Mouse (Mus musculus) hematopoietic stem cell, adult 5-6 weeks (primary cell): ENCODE data around the gene Igdcc4. TPM values are rescaled to one million over a fixed set of nuclear protein-coding genes. Genes with fewer than 3 reads are reported as not detected.
"Not testable (repeated sequence)": the region's sequence is repeated elsewhere in the genome, so short reads cannot be mapped to it uniquely, and the experiment has no call there.

Experiments
- ATAC-seq, 2 experiments: fragments of 125-278 bp in 1 of 2; replicated peaks in 1 of 2; 2 replicates each; pipeline ENCODE4 v1.8.0; 2016 to 2017; ENCODE audit warnings: inconsistent platforms in 2 of 2, mild to moderate bottlenecking in 2 of 2, moderate number of reproducible peaks in 2 of 2, low read depth in 1 of 2, moderate TSS enrichment in 1 of 2; ENCODE audit not compliant: low FRiP score in 2 of 2, poor library complexity in 2 of 2, severe bottlenecking in 2 of 2, insufficient read depth in 1 of 2, low TSS enrichment in 1 of 2
- total RNA-seq: library from RNA; stranded (forward); fragments of 172-1452, 232-1000 nt; gene quantifications from 2 replicates; pipeline ENCODE4 v1.2.3, GENCODE M21; 2017

Igdcc4 gene
- total RNA-seq = 1.4 and 1.6 TPM in 2 replicates

DNA sequence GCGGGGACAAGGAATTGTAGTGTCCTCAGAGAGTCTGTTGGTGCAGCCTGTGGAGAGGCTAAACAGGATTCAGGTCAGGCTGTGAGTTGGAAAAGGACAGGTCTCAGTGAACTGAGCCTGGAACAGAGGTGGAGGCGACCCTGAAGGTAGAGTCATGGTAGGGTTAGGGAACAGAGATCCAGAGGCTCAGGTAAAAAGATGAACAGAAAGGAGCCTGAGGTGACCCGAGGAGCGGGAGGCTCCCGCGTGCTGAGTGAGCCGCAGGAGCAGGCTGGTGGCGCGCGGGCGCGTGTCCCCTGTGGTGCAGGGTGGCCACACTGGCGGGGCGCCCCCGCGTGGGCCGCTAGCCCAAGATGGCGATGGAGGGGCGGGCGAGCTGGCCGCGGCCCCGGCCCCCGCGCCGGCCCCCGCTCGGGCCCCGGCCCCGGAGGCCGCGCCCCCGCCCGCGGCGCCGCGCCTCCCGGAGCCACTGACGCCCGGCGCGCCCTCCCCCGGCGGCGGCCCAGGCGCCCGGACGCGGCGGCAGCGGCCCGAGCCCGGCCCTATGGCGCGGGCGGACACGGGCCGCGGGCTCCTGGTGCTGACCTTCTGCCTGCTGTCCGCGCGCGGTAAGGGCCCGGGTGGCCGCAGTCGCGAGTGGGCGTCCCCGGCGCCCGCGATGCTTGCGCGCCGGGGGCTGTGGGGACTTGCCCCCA lies at the start of gene Igdcc4:
TSS of gene Igdcc4 (plus strand) at position 496 of the 695 bp plus-strand sequence.
- ATAC-seq = no peak

DNA sequence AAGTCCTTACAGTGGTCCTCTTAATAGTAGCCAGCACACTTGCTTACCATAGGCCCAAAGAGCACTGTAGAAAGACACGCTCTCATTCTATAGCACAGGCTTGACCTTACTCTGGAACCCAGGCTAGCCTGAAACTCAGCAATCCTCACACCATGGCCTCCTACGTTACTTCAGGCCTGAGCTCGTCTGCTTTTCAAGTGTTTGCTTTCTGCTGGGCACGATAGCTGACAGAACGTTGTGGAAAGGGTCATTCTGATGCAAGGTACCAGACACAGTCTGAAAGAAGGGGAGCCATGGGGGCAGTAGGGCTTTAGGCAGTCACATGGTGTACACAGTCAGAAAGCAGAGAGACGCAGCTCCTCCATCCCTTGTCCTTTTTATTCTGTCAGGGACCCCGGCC lies 37.0 kb upstream of the Igdcc4 start:
- no peak for ATAC-seq

DNA sequence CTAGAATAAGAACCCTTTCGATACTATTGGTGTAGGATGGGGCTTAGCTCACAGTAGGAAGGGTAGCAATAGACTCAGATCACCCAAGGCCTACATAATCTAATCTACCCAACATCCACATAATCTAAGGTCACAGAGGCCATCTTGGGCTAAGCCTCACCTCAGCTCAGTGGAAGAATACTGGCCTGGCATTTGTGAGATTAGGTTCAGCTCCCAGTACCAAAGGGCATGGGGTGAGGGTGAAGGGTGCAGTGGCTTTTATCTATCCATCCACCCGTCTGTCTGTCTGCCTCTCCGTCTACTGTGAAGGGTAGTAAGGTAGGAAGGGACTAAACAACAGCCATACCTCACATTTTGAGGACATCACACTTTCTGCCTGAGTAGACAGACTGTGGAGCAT lies 30.7 kb upstream of the Igdcc4 start:
- no peak; a peak in 1 of 4 replicates for ATAC-seq

DNA sequence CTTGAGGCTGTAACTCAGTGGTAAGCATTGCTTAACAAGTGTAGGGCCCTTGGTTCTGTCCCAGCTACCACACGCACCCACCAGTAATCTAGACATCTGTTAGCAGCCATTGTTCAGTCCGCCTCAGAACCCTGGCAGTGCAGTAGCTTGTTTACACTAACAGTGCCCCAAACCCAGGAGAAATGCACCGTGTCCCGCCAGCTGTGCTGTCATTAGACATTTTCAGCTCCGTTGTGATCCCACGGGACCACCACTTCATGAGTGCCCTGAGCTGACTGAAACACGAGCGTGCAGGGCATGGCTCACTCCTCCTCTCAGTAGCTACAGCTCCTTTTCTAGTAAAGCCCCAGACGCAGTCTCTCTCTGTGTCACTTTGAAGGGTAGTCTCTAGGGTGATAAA lies 27.7 kb upstream of the Igdcc4 start:
- ATAC-seq = no peak

DNA sequence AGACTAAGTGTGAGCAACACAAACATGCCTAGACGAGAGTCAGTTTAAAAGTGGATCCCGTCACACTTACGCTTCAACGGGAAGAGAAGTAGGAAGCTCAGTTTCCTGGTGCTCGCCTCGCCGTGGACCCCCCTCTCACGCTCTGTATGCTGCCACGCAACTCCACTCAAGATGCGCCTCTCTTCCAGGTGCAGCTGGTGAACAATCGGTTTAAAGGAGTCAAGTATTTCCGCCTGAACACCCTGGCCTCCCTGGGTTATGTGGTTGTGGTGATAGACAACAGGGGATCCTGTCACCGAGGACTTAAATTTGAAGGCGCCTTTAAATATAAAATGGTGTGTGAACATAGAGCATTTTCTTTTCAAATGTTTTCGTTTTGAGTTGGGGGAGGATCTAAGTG lies 27.0 kb upstream of the Igdcc4 start:
- ATAC-seq = no peak

DNA sequence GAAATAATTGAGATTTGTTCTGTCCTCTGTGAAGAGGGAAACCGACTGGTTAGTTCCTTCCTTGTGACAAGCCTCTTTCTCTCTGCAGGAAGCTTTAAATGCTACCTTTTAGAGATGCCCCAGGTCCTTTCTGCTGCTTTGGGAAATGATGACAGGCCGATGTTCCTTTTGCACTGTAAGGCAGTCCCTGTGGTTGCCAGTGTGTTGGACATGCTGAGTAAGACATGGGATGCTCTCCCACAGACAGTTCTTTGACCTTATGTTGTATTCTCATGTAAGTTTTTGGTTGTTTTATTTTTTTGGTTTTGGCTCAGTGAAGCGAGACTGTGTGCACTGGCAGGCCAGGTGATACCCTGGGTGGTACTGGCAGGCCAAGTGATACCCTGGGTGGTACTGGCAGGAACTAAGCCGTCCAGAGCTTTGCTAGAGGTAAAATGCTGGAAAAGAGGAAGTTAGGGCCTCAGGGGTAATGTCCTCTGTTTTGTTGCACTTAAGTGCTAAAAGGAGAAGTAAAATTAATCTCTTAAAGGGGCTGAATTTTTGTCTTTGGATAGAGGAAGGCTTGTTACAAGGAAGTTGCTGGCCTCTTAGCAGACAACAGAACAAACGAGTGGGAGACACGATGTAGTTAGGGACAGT lies 26.3 kb upstream of the Igdcc4 start:
- ATAC-seq = peak; percentile 84 to 85

DNA sequence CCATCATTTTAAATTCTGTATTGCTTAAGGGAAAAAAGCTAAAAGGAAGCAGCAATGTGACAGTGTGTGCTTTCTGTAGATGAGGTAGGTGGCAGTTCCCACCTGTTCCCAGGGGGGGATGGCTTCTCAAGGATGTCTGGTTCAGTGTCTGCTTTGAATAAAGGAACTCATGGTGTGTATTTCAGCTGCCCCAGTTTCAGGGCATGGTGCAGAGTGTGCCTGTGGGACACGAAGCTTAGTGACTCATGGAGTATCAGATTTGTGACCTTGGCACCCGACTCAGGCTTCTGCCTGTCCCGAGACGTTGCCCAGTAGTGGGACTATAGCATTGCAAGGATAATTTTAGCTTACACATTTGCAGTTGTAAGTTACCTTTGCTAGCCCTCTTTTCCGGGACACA lies 23.8 kb upstream of the Igdcc4 start:
- ATAC-seq = no peak

DNA sequence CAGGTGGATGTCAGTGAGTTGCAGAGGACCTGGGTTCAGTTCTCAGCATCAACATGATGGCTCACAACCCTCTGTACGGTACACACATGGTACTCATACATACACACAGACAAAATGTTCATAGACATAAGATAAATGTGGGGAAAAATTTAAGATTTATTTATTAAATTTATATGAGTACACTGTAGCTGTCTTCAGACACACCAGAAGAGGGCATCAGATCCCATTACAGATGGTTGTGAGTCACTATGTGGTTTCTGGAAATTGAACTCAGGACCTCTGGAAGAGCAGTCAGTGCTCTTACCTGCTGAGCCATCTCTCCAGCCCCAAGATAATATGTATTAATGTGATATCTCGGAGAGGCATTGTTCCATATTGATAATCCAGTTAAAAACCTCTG lies 21.1 kb upstream of the Igdcc4 start:
- not testable (repeated sequence) for ATAC-seq

DNA sequence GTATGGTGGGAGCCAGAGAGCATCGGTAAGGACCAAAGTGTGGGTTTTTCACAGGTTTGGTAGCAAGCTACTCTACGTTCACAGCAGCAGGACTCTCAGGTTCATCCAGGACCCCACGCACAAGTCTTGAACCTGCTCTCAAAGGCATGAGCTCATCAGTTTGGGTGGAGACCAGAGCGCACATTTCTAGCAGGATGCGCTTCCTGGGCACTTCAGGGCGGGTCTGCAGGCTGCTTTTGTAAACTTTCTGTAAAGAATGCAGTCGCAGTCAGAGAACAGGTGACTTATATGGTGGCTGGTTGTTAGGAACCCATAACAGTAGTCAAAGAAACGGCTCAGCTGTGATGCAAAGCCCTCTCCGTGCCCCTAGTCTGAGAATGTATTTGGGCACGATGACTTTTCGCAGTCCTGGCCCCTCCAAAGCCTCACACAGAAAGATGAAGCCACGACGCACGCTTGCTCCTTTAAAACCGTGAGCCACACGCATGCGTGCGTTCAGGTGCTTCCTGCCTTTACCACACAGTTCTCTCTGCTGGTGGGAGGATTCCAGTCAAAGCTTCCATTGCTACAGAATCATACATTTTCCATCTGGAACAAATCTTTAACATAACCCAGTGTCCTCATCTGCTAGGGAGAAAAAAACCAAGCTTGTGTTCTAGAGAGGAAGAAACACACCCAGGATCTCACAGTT lies 18.1 kb upstream of the Igdcc4 start:
- ATAC-seq = no peak

DNA sequence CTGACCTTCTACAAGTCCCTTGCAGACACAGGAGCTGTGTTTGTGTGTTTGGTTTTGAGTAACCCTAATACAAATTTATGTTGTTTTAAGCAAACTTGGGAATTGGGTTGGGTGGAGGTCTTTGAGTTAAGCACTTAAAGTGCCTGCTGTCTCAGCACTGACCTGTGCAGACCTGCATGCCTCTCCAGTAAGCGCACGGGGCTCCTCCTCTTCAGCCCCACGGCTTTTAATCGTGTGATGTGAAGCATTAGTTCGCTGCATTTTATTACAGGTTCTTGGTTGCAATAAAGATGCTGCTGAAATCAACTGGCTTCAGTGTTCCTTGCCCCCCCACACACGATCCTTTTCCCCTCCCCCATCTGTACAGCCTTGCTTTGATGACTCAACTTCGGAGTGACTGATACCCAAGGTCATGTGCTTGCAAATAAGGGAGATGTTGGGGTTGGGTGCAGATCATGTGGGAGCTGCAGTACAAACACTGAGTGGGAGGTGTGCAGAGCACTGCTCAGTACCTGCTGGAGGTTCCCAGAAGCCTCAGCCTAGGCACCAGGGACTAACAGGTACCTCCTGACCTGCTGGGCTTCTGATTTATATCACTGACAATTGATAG lies 17.0 kb upstream of the Igdcc4 start:
- no peak for ATAC-seq

DNA sequence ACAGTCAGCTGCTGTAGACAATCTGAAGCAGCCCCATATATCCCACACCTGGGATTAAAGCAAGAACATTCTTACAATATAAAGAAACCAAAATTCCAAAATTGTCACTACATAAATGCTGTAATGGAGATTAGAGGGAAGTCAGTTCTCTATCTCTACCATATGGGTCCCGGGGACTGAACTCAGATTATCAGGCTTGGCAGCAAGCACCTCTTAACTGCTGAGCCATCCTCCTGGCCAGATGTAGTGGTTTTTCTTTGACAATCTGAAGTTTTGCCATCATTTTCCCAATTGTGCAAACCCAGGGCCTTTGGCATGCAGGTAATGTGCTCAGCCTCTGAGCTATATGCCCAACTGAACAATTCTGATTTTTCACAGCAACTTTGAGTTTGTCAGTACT lies 16.0 kb upstream of the Igdcc4 start:
- no peak for ATAC-seq

DNA sequence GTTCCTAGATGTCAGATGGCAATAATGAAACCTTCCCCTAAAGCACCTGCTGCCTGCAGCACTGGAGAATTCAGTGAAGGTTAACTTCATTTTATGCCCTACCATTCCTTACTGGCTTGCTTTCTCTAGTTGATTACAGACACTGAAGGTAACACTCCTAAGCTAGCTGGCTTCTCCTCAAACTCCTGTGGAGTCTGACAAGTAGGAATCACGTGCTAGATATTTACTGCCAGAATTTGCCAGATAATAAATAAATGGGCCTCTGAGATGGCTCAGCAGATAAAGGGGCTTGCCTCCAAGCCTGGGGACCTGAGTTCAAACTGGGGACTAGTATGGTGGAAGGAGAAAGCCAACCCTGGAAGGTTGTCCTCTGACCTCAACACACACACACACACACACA lies 14.5 kb upstream of the Igdcc4 start:
- no peak for ATAC-seq

DNA sequence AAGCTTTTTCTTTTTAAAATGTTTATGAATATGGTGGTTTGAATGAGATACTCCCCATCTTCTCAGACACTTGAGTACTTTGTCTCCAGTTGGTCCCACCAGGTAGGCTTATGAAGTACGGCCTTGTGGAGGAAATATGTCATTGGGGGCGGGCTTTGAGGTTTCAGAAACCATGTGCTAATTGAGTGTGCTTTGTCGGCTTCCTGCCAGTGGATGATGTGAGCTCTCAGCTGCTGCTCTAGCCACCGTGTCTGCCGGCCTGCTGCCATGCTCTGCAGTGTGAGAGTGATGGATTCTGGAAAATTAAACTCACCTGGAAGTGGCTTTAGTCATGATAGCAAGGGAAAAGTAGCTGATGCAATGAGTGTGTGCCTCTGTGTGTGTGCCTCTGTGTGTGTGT lies 13.8 kb upstream of the Igdcc4 start:
- ATAC-seq = 0 out of 4 replicates have a peak, but pooled peaks have one; percentile 17 to 53

DNA sequence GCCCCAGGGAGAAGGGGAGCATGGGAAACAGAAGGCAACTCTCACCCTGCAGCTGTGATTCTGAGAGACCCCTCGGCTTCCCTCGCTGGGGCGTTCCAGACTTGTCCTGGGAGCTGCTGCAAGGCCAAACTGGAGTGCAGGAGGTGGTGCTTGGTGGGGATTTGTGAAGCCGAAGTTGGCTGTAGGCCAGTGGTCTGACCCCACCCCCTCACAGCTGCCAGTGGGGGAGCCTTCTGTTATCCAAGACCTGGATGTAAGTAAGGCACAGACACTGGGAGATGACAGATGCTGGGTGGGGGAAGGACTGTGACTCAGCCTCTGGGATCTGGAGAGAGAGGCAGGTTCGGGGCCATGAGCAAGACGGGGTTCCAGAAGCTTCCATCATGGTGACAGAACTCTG lies 7.0 kb upstream of the Igdcc4 start:
- ATAC-seq = no peak

DNA sequence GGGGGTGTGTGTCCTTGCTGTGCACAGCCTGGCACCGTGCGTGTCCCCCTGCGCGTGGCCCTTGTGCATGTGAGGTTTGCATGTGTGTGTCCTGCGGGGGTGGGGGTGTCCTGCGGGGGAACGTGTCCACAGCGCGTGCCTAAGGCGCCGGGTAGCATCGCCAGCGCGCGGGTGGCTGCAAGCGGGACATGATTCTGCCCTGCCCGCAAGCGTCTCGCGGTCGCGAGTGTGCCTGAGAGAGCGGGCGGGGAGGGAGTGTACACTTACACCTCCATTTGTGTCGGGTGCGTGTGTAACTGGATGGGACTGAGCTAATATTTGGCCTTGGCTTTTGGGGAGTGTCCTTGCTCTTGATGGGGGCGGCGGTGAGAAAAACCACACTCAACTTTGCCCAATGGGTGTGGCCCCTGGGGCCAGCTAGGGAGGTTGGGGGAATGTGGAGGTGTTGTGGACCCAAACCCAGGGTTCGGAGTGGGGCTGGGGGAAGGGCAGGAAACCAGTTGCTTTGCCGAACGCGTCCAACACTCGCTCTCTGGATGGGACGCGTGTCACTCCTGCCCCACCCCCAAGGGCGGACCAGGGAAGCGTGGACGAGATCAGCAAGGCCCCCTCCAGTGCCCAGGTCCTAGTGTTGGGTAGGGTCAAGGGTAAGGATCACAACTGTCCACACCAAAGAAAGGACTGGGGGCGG lies 545 bp downstream of the Igdcc4 start:
- ATAC-seq = 0 out of 4 replicates have a peak, but pooled peaks of 1 of the 2 experiments have one; percentile 13

DNA sequence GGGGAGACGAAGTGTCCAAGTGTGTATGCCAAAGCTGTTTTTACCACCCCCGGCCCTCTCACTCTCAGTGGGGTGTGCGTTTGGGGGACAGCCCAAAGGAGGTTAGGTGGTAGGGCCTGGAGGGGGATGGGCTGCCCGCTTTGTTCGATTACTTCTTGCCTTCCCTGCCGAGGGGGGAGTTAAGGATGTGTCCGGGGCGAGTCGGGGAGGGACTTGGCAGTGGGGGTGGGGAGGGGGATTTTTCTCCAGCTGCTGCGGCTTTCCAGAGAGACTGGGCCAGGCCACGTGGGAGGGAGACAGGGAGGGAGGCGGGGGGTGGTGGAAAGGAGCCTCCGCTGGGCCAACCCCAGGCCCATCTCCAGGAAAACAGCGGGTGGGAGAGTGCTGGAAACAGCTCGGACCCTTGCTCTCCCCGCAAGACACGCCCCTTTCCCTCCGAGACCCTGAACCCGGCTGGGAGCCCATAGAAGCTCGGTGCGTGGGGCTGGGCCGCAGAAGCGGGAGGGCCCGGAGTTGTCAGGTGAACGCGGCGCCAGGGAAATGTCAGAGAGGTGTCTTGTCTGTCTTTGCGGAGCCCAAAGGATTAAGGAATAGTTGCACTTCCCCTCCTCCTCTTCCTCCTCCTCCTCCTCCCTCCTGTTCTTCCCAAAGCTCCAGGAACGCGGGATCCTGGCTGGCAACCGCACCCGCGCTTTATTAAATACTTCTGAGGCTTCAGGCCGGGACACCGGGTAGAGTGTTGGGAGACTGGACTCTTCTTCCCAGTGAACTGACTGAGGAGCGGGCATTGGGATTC lies 1.3 kb downstream of the Igdcc4 start:
- no peak for ATAC-seq

DNA sequence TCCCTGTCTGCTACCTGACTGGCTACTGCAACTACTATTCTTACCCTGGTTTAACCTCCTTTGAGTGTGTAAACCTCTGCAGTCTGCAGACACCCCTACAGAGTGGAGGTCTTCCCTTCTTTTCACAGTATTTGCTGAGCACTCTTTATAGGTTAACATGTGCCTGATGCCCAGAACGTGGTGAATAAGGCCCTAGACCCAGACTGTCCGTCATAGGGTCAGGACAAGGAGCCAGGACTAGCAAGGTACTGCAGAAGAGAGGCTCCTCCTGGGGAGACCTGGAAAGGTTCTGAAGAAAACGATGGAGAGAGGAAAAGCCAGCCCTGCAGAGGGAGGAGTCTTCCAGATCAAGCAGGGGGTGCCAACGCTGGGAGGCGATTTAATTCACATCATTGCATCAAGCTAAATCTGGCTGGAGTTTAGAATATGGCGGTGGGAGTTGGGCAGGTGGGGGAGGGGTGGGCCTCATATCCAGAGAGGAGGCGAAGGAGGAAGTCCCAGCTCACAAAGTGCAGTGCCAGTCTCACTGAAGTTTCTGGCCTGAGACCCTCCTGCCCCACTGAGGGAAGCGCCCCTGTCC lies 2.0 kb downstream of the Igdcc4 start:
- no peak for ATAC-seq
